ENCODE assay signal across 8 mouse cellular contexts in the genomic region with DNA sequence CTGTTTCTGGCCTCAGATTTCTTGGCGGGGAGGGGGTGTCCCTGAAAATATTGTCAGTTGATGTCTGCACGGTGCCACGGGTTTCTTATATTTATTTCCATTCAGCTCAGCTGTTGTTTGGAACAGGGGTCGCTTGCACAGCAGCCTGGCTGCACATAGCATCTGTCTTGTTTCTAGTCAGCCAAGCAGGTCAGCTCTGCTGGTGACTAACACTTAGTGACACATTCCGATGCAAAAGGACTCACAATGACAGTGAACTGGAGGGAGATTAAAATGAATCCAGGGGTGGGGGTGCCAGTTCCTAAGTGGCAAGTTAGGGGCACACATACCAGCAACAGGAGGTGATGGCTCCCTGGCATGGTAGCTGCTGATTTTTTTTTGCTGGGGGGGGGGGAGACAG. TPM values are rescaled to one million over a fixed set of nuclear protein-coding genes. Genes with fewer than 3 reads are reported as not detected.
DNase-seq lines count a peak whose midpoint lies in the region; ATAC-seq lines count a peak whose summit lies in the region.

No protein-coding gene starts in this region.

- WGBS in heart, embryonic 16.5 days: 14% methylated on average over 5 of the region's 5 CpGs
- 6% methylated on average over 5 of the region's 5 CpGs for WGBS in embryonic facial prominence, embryonic 11.5 days
- WGBS in hindbrain, embryonic 11.5 days: 5% methylated on average over 5 of the region's 5 CpGs
- 5% methylated on average over 5 of the region's 5 CpGs for WGBS in midbrain, embryonic 15.5 days

- H3K4me1 ChIP-seq in heart, embryonic 16.5 days (ENCODE audit: control insufficient read depth, insufficient read depth, low read length): peaks cover 9% of the 10 kb centered on the region
- H3K4me1 ChIP-seq in embryonic facial prominence, embryonic 11.5 days (ENCODE audit: control insufficient read depth, insufficient read depth, low read length): no peaks in the 10 kb centered on the region
- H3K4me1 ChIP-seq in hindbrain, embryonic 11.5 days (replicated peaks; ENCODE audit: control insufficient read depth, insufficient read depth, low read length): no peaks in the 10 kb centered on the region; the same call in 1 of the 2 replicates
- H3K4me1 ChIP-seq in midbrain, embryonic 15.5 days: peaks cover 60% of the 10 kb centered on the region

- 0 out of 2 replicates have a peak overlapping the region, but pooled peaks have one; percentile 2 for H3K9ac ChIP-seq in heart, embryonic 16.5 days (ENCODE audit: low read length)
- H3K9ac ChIP-seq in embryonic facial prominence, embryonic 11.5 days (replicated peaks; ENCODE audit: low read length): no peak overlapping the region
- H3K9ac ChIP-seq in hindbrain, embryonic 11.5 days (ENCODE audit: low read depth, low read length): peak overlapping the region; percentile 51; the same call in 1 of the 2 replicates
- peak overlapping the region; percentile 52 for H3K9ac ChIP-seq in midbrain, embryonic 15.5 days

- no peak for DNase-seq in heart, postnatal 4 days
- no peak for DNase-seq in embryonic facial prominence, embryonic 11.5 days (ENCODE audit: low spot score)
- peak; percentile 40 for DNase-seq in hindbrain, embryonic 11.5 days (ENCODE audit: low spot score)
- no peak for DNase-seq in gastrocnemius, adult 18-20 months (ENCODE audit: low spot score)
- no peak for DNase-seq in testis, postnatal 14 days (ENCODE audit: low spot score)
- no peak for DNase-seq in frontal cortex, postnatal 10 days (ENCODE audit: low spot score in 2 of 2)

- H3K36me3 ChIP-seq in heart, embryonic 16.5 days (ENCODE audit: control insufficient read depth, insufficient read depth): no peaks in the 10 kb centered on the region
- no peaks in the 10 kb centered on the region for H3K36me3 ChIP-seq in embryonic facial prominence, embryonic 11.5 days (replicated peaks; ENCODE audit: control insufficient read depth, insufficient read depth, low read depth, low read length)
- no peaks in the 10 kb centered on the region for H3K36me3 ChIP-seq in hindbrain, embryonic 11.5 days (ENCODE audit: control insufficient read depth, insufficient read depth, low read length)
- H3K36me3 ChIP-seq in midbrain, embryonic 15.5 days (replicated peaks): no peaks in the 10 kb centered on the region

- ATAC-seq in heart, embryonic 16.5 days (replicated peaks; ENCODE audit: extremely low read depth, insufficient read depth, low FRiP score): no peak
- ATAC-seq in embryonic facial prominence, embryonic 11.5 days (replicated peaks; ENCODE audit: insufficient number of reproducible peaks, low FRiP score, low TSS enrichment, low read depth): peak; percentile 41; the same call in 1 of the 2 replicates
- no peak for ATAC-seq in hindbrain, embryonic 11.5 days (ENCODE audit: low FRiP score)
- 0 out of 2 replicates have a peak, but pooled peaks have one; percentile 18 for ATAC-seq in midbrain, embryonic 15.5 days (replicated peaks)

- H3K4me2 ChIP-seq in heart, embryonic 16.5 days (ENCODE audit: low read depth, low read length): peak overlapping the region; percentile 62
- H3K4me2 ChIP-seq in embryonic facial prominence, embryonic 11.5 days (ENCODE audit: low read depth, low read length): peak overlapping the region; percentile 36
- peak overlapping the region; percentile 67 for H3K4me2 ChIP-seq in hindbrain, embryonic 11.5 days (replicated peaks; ENCODE audit: low read depth, low read length)
- peak overlapping the region; percentile 68 for H3K4me2 ChIP-seq in midbrain, embryonic 15.5 days

- no peak overlapping the region for H3K27ac ChIP-seq in heart, embryonic 16.5 days (ENCODE audit: low read length)
- H3K27ac ChIP-seq in embryonic facial prominence, embryonic 11.5 days (replicated peaks; ENCODE audit: low read depth, low read length): no peak overlapping the region
- H3K27ac ChIP-seq in hindbrain, embryonic 11.5 days (ENCODE audit: low read depth, low read length): 0 out of 2 replicates have a peak overlapping the region, but pooled peaks have one; percentile 47
- H3K27ac ChIP-seq in midbrain, embryonic 15.5 days: peak overlapping the region; percentile 81

- peaks cover 26% of the 10 kb centered on the region for H3K27me3 ChIP-seq in heart, embryonic 16.5 days (ENCODE audit: control insufficient read depth, insufficient read depth, low read length)
- peaks cover 4% of the 10 kb centered on the region; the same call in 1 of the 2 replicates for H3K27me3 ChIP-seq in embryonic facial prominence, embryonic 11.5 days (ENCODE audit: control insufficient read depth, insufficient read depth, low read length)
- H3K27me3 ChIP-seq in hindbrain, embryonic 11.5 days (ENCODE audit: control insufficient read depth, insufficient read depth, low read length): no peaks in the 10 kb centered on the region; the same call in 1 of the 2 replicates
- no peaks in the 10 kb centered on the region for H3K27me3 ChIP-seq in midbrain, embryonic 15.5 days (replicated peaks)

- H3K9me3 ChIP-seq in heart, embryonic 16.5 days (replicated peaks; ENCODE audit: control insufficient read depth, low read length): no peaks in the 10 kb centered on the region
- no peaks in the 10 kb centered on the region for H3K9me3 ChIP-seq in embryonic facial prominence, embryonic 11.5 days (replicated peaks; ENCODE audit: control insufficient read depth, low read length)
- no peaks in the 10 kb centered on the region for H3K9me3 ChIP-seq in hindbrain, embryonic 11.5 days (ENCODE audit: control insufficient read depth, low read length)
- H3K9me3 ChIP-seq in midbrain, embryonic 15.5 days: no peaks in the 10 kb centered on the region

- peak overlapping the region; percentile 29; the same call in 1 of the 2 replicates for H3K4me3 ChIP-seq in heart, embryonic 16.5 days (ENCODE audit: low read length)
- H3K4me3 ChIP-seq in embryonic facial prominence, embryonic 11.5 days (ENCODE audit: low read depth, low read length): no peak overlapping the region
- H3K4me3 ChIP-seq in hindbrain, embryonic 11.5 days (ENCODE audit: low read depth, low read length): peak overlapping the region; percentile 34
- peak overlapping the region; percentile 46 for H3K4me3 ChIP-seq in midbrain, embryonic 15.5 days

RNA-seq across cellular contexts. Expression of a gene that starts 0.8 kb away (rescaled TPM):
- 0.21 and 0.32 TPM in 2 replicates for polyA plus RNA-seq in heart, embryonic 16.5 days (2015; fragmentation: Nextera tagmentation; extraction: Ambion mirVana)
- under 1 TPM in 1 of 2 experiments, not detected in 1; 0.09 TPM for total RNA-seq in heart, postnatal 4 days (2021)
- 1.9 and 2.6 TPM in 2 replicates for polyA plus RNA-seq in embryonic facial prominence, embryonic 11.5 days (2014; fragmentation: Nextera tagmentation; extraction: Ambion mirVana)
- 5.8 and 7.9 TPM in 2 replicates for polyA plus RNA-seq in hindbrain, embryonic 11.5 days (2014; fragmentation: Nextera tagmentation; extraction: Ambion mirVana)
- 42.0 and 46.9 TPM in 2 replicates for polyA plus RNA-seq in midbrain, embryonic 15.5 days (2015; fragmentation: Nextera tagmentation; extraction: Ambion mirVana)
- not detected for total RNA-seq in gastrocnemius, adult 18-20 months (2021)

Comparison
In these comparisons a context has a peak if more than half of its experiments do, and no peak if none do; other contexts are left out.
1. ATAC-seq: peak in embryonic facial prominence, embryonic 11.5 days (single experiment) and midbrain, embryonic 15.5 days (single experiment); none in heart, embryonic 16.5 days (single experiment) and hindbrain, embryonic 11.5 days (single experiment).
2. H3K27ac ChIP-seq: peak in hindbrain, embryonic 11.5 days (single experiment) and midbrain, embryonic 15.5 days (single experiment); none in heart, embryonic 16.5 days (single experiment) and embryonic facial prominence, embryonic 11.5 days (single experiment).
3. Peak in every context shown above with its lines, with median percentiles within 50 percentile points of each other: H3K4me2 ChIP-seq.